Comparison of ENCODE assay signal across 9 mouse cellular contexts in genomic region chr4:100009211-100009678, GRCm38 (mm10).
DNase-seq lines count a peak whose midpoint lies in the region; ATAC-seq lines count a peak whose summit lies in the region.
"Had no signal": no experiment of that assay in that cellular context is flagged by ENCODE, and none has a peak within 500 bp of the region (broad histone marks: within the 10 kb centered on the region; RNA-seq: fewer than 3 reads in every experiment).

No protein-coding gene starts in this region.

- intact Hi-C loops in heart, postnatal 25 days (cut with DNase I), result loop anchor here (5.0 to 10.0 kb wide), 2 partner anchors 64 to 528 kb away; no protein-coding TSS in a partner anchor

- H3K36me3 ChIP-seq in forebrain, embryonic 15.5 days, result no peaks in the 10 kb centered on the region
- H3K36me3 ChIP-seq in forebrain, embryonic 11.5 days (ENCODE audit: control insufficient read depth, insufficient read depth, low read length), result no peaks in the 10 kb centered on the region
- H3K36me3 ChIP-seq in hindbrain, embryonic 16.5 days (ENCODE audit: control insufficient read depth, insufficient read depth, low read length), result no peaks in the 10 kb centered on the region
- H3K36me3 ChIP-seq in midbrain, embryonic 11.5 days (ENCODE audit: control insufficient read depth, insufficient read depth, low read length), result no peaks in the 10 kb centered on the region

- H3K4me3 ChIP-seq in forebrain, embryonic 15.5 days, result no peak overlapping the region
- no peak overlapping the region for H3K4me3 ChIP-seq in forebrain, embryonic 11.5 days (ENCODE audit: low read depth, low read length)
- H3K4me3 ChIP-seq in hindbrain, embryonic 16.5 days (ENCODE audit: low read length), result no peak overlapping the region
- no peak overlapping the region for H3K4me3 ChIP-seq in midbrain, embryonic 11.5 days (ENCODE audit: low read depth, low read length)
- H3K4me3 ChIP-seq: erythroblast, embryonic 14.5 days had no signal

- H3K27me3 ChIP-seq in forebrain, embryonic 15.5 days, result no peaks in the 10 kb centered on the region
- H3K27me3 ChIP-seq in forebrain, embryonic 11.5 days (ENCODE audit: control insufficient read depth, insufficient read depth, low read length), result no peaks in the 10 kb centered on the region
- no peaks in the 10 kb centered on the region for H3K27me3 ChIP-seq in hindbrain, embryonic 16.5 days (replicated peaks; ENCODE audit: control insufficient read depth, insufficient read depth, low read length)
- H3K27me3 ChIP-seq in midbrain, embryonic 11.5 days (ENCODE audit: control insufficient read depth, insufficient read depth, low read length), result no peaks in the 10 kb centered on the region

- H3K4me1 ChIP-seq in forebrain, embryonic 15.5 days, result peaks cover 12% of the 10 kb centered on the region
- no peaks in the 10 kb centered on the region; the same call in 1 of the 2 replicates for H3K4me1 ChIP-seq in forebrain, embryonic 11.5 days (replicated peaks; ENCODE audit: control insufficient read depth, insufficient read depth, low read length)
- peaks cover 4% of the 10 kb centered on the region for H3K4me1 ChIP-seq in hindbrain, embryonic 16.5 days (ENCODE audit: control insufficient read depth, insufficient read depth, low read depth, low read length)
- H3K4me1 ChIP-seq in midbrain, embryonic 11.5 days (ENCODE audit: control insufficient read depth, insufficient read depth, low read length), result no peaks in the 10 kb centered on the region

- no peak for DNase-seq in forebrain, embryonic 11.5 days (ENCODE audit: low spot score)
- DNase-seq in brain, adult 2 months (ENCODE audit: low read depth, low spot score), result peak; percentile 17
- DNase-seq in midbrain, embryonic 11.5 days (ENCODE audit: low spot score, missing footprints), result peak; percentile 81
- DNase-seq in spleen, postnatal 36 days (ENCODE audit: low spot score in 2 of 2), result no peak
- DNase-seq in heart, postnatal 25 days (ENCODE audit: low spot score), result no peak
- no peak for DNase-seq in B cell, adult 2 months

- H3K9ac ChIP-seq in forebrain, embryonic 15.5 days (replicated peaks), result no peak overlapping the region
- no peak overlapping the region for H3K9ac ChIP-seq in forebrain, embryonic 11.5 days (ENCODE audit: low read length)
- H3K9ac ChIP-seq in hindbrain, embryonic 16.5 days (ENCODE audit: low read depth, low read length), result no peak overlapping the region
- no peak overlapping the region for H3K9ac ChIP-seq in midbrain, embryonic 11.5 days (ENCODE audit: low read length)

- no peaks in the 10 kb centered on the region for H3K9me3 ChIP-seq in forebrain, embryonic 15.5 days
- H3K9me3 ChIP-seq in forebrain, embryonic 11.5 days (ENCODE audit: control insufficient read depth, low read length), result no peaks in the 10 kb centered on the region
- H3K9me3 ChIP-seq in hindbrain, embryonic 16.5 days (ENCODE audit: control insufficient read depth, low read length), result no peaks in the 10 kb centered on the region
- no peaks in the 10 kb centered on the region for H3K9me3 ChIP-seq in midbrain, embryonic 11.5 days (ENCODE audit: control insufficient read depth, low read length)

- H3K4me2 ChIP-seq in forebrain, embryonic 15.5 days (replicated peaks), result no peak overlapping the region
- H3K4me2 ChIP-seq in forebrain, embryonic 11.5 days (ENCODE audit: low read depth, low read length, severe bottlenecking), result no peak overlapping the region
- no peak overlapping the region for H3K4me2 ChIP-seq in hindbrain, embryonic 16.5 days (ENCODE audit: low read length)
- H3K4me2 ChIP-seq in midbrain, embryonic 11.5 days, result no peak overlapping the region

- WGBS in forebrain, embryonic 15.5 days, result 46% methylated on average over 8 of the region's 8 CpGs
- WGBS in forebrain, embryonic 11.5 days, result 74% methylated on average over 8 of the region's 8 CpGs
- 38% methylated on average over 8 of the region's 8 CpGs for WGBS in hindbrain, embryonic 16.5 days
- 65% methylated on average over 8 of the region's 8 CpGs for WGBS in midbrain, embryonic 11.5 days

- peak overlapping the region; percentile 55 for H3K27ac ChIP-seq in forebrain, embryonic 15.5 days (replicated peaks)
- H3K27ac ChIP-seq in forebrain, embryonic 11.5 days (ENCODE audit: low read depth, low read length), result no peak overlapping the region
- H3K27ac ChIP-seq in hindbrain, embryonic 16.5 days (ENCODE audit: low read depth, low read length), result peak overlapping the region; percentile 56
- H3K27ac ChIP-seq in midbrain, embryonic 11.5 days (ENCODE audit: low read depth, low read length), result no peak overlapping the region

- ATAC-seq in forebrain, embryonic 15.5 days (replicated peaks), result peak; percentile 73
- ATAC-seq in forebrain, embryonic 11.5 days (replicated peaks; ENCODE audit: low FRiP score), result no peak
- ATAC-seq in hindbrain, embryonic 16.5 days, result peak; percentile 86
- no peak for ATAC-seq in midbrain, embryonic 11.5 days (ENCODE audit: low FRiP score)

Comparison
In these comparisons a context has a peak if more than half of its experiments do, and no peak if none do; other contexts are left out.
1. ATAC-seq: peak in forebrain, embryonic 15.5 days (single experiment) and hindbrain, embryonic 16.5 days (single experiment); none in forebrain, embryonic 11.5 days (single experiment) and midbrain, embryonic 11.5 days (single experiment).
2. H3K27ac ChIP-seq: peak in forebrain, embryonic 15.5 days (single experiment) and hindbrain, embryonic 16.5 days (single experiment); none in forebrain, embryonic 11.5 days (single experiment) and midbrain, embryonic 11.5 days (single experiment).
3. DNase-seq: peak in brain, adult 2 months (single experiment) and midbrain, embryonic 11.5 days (single experiment); none in forebrain, embryonic 11.5 days (single experiment), spleen, postnatal 36 days (0 of 2), heart, postnatal 25 days (single experiment) and B cell, adult 2 months (0 of 2).